Mouse (Mus musculus): ENCODE results near the gene Med16. TPM values are rescaled to one million over a fixed set of nuclear protein-coding genes. Genes with fewer than 3 reads are reported as not detected.
"Not testable (repeated sequence)": the region's sequence is repeated elsewhere in the genome, so short reads cannot be mapped to it uniquely, and the experiment has no call there.

The Med16 gene
- polyA plus RNA-seq, 1 experiment from 2014 or later = 53.6 TPM

DNA sequence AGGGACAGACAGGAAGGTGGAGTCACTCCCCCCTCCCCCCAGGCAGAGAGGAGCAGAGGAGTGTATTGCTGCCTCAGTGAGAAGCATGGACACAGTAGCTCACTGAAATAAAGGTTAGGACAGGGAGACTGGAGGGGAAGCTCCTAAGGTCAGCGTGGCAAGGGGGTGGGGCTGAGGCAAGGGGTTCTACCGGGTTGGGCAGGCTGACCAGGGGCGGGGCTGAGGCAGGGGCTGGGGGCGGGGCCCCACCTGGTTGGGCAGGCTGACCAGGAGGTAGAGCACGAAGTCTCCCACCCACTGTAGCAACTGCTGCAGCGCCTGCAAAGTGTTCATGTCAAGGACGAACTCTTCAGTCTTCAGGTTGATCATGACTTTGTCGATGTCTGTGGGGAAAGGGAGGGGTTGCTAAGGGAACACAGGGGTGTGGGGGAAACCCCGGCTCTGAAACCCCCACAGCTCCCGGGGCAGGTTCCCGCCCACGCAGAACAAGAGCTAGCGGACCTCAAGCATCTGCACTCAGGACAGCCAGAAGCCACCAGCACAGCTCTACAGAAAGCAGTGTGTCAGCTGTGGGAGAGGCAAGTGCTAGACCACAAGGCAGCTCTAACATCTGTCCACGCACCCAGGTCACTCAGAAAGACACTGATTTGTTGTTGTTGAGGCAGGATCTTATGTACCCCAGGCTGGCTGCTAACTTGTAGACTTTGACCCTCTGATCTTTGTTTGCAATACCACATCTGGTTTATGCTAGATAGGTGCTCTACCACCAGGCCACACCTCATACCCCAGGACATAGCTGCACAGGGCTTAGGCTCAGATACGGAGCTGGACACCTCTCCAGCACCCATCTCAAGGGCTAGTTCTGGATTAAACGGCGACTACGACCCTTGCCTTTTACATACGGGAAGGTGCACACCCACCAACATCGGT lies 11.1 kb downstream of the Med16 start:
- DNase-seq (ENCODE audit: low spot score) (no peak), ATAC-seq (ENCODE audit: insufficient read depth, low FRiP score, low TSS enrichment) (no peak)
- H3K36me3 ChIP-seq (ENCODE audit: control insufficient read depth, insufficient read depth, low read length) = peaks cover 8% of the 10 kb centered on the region
- H3K4me2 ChIP-seq (ENCODE audit: low read depth) = no peak overlapping the region
- WGBS = 50% methylated on average over 20 of the region's 20 CpGs
- no peak overlapping the region for H3K27ac ChIP-seq (ENCODE audit: low read depth, low read length)
- no peaks in the 10 kb centered on the region for H3K9me3 ChIP-seq (ENCODE audit: control insufficient read depth, low read length)
- H3K4me3 ChIP-seq (ENCODE audit: low read depth, low read length) = no peak overlapping the region
- peaks cover 4% of the 10 kb centered on the region; the same call in 1 of the 2 replicates for H3K4me1 ChIP-seq (ENCODE audit: control insufficient read depth, insufficient read depth, low read length)
- 0 out of 2 replicates have a peak, but pooled peaks cover 2% of the 10 kb centered on the region for H3K27me3 ChIP-seq (ENCODE audit: control insufficient read depth, insufficient read depth, low read length)
- no peak overlapping the region for H3K9ac ChIP-seq (ENCODE audit: low read length)

DNA sequence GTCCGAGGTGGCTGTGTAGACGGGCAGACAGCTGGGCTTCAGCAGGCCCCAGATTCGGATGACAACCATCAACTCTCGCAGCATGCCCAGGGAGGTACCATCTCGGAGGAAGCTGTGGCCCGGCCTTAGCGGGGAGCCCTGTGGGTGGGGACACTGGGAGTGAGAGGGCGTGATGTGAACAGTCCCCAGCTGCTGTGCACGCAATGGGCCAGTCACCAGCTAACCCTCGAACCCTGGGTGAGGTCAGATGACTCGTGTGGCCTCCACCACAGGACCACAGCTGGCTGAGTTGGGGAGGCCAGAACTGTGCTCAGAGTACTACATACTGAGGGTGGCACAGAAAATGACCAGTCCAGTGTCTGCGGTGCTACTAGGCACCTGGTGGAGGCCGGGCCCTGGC lies 11.9 kb downstream of the Med16 start:
- H3K27me3 ChIP-seq (ENCODE audit: control insufficient read depth, insufficient read depth, low read length) = 0 out of 2 replicates have a peak, but pooled peaks cover 2% of the 10 kb centered on the region
- H3K4me2 ChIP-seq (ENCODE audit: low read depth) = no peak overlapping the region
- ATAC-seq (ENCODE audit: insufficient read depth, low FRiP score, low TSS enrichment) (no peak), DNase-seq (ENCODE audit: low spot score) (no peak)
- no peak overlapping the region for H3K9ac ChIP-seq (ENCODE audit: low read length)
- 84% methylated on average over 13 of the region's 13 CpGs for WGBS
- H3K36me3 ChIP-seq (ENCODE audit: control insufficient read depth, insufficient read depth, low read length) = peaks cover 8% of the 10 kb centered on the region
- no peaks in the 10 kb centered on the region for H3K9me3 ChIP-seq (ENCODE audit: control insufficient read depth, low read length)
- H3K4me3 ChIP-seq (ENCODE audit: low read depth, low read length) = no peak overlapping the region
- no peak overlapping the region for H3K27ac ChIP-seq (ENCODE audit: low read depth, low read length)
- peaks cover 4% of the 10 kb centered on the region; the same call in 1 of the 2 replicates for H3K4me1 ChIP-seq (ENCODE audit: control insufficient read depth, insufficient read depth, low read length)

DNA sequence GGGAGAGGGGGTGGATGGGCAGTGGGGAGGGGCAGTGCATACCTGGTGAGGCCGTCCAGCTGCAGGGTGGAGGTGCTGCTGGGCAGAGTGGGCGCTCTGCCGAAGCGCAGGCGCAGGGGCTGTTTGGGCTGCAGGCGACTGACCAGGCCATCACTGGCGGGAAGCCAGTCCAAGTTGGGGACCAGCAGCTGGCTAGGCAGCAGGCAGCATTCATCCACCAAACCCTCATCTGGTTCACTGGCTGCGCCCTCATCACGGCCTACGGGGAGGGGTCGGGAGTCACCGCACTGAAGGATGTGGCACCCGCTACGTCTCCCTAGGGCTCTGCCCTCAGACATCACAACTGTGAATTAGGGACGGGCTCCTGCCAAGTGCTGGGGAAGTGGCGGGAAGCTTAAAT lies 12.4 kb downstream of the Med16 start:
- Histone ChIP-seq H3K36me3 (ENCODE audit: control insufficient read depth, insufficient read depth, low read length) (peaks cover 8% of the 10 kb centered on the region), H3K27me3 (ENCODE audit: control insufficient read depth, insufficient read depth, low read length) (0 out of 2 replicates have a peak, but pooled peaks cover 2% of the 10 kb centered on the region), H3K9ac (ENCODE audit: low read length) (no peak overlapping the region), H3K9me3 (ENCODE audit: control insufficient read depth, low read length) (no peaks in the 10 kb centered on the region), H3K4me3 (ENCODE audit: low read depth, low read length) (no peak overlapping the region), H3K27ac (ENCODE audit: low read depth, low read length) (no peak overlapping the region), H3K4me2 (ENCODE audit: low read depth) (no peak overlapping the region), H3K4me1 (ENCODE audit: control insufficient read depth, insufficient read depth, low read length) (peaks cover 4% of the 10 kb centered on the region; the same call in 1 of the 2 replicates)
- ATAC-seq (ENCODE audit: insufficient read depth, low FRiP score, low TSS enrichment) (no peak), DNase-seq (ENCODE audit: low spot score) (no peak)
- 92% methylated on average over 16 of the region's 16 CpGs for WGBS

- DNase-seq (ENCODE audit: low spot score) (peak; percentile 85), ATAC-seq (ENCODE audit: insufficient read depth, low FRiP score, low TSS enrichment) (peak; percentile 33; the same call in 1 of the 2 replicates)
- not testable (repeated sequence) for H3K4me1 ChIP-seq (ENCODE audit: control insufficient read depth, insufficient read depth, low read length); H3K4me3 ChIP-seq (ENCODE audit: low read depth, low read length); H3K9me3 ChIP-seq (ENCODE audit: control insufficient read depth, low read length); H3K36me3 ChIP-seq (ENCODE audit: control insufficient read depth, insufficient read depth, low read length); H3K27me3 ChIP-seq (ENCODE audit: control insufficient read depth, insufficient read depth, low read length); H3K9ac ChIP-seq (ENCODE audit: low read length); H3K27ac ChIP-seq (ENCODE audit: low read depth, low read length); H3K4me2 ChIP-seq (ENCODE audit: low read depth)
- WGBS = 45% methylated on average over 22 of the region's 22 CpGs
Observed at GRCm38 (mm10) chr10:79892451-79893118, 16.1 kb downstream of the Med16 start.

- Histone ChIP-seq H3K9me3 (ENCODE audit: control insufficient read depth, low read length) (no peaks in the 10 kb centered on the region), H3K4me2 (ENCODE audit: low read depth) (no peak within 1 kb of the TSS), H3K27me3 (ENCODE audit: control insufficient read depth, insufficient read depth, low read length) (no peaks in the 10 kb centered on the region), H3K36me3 (ENCODE audit: control insufficient read depth, insufficient read depth, low read length) (peaks cover under 1% of the 10 kb centered on the region), H3K4me1 (ENCODE audit: control insufficient read depth, insufficient read depth, low read length) (no peaks in the 10 kb centered on the region), H3K4me3 (ENCODE audit: low read depth, low read length) (no peak within 1 kb of the TSS), H3K27ac (ENCODE audit: low read depth, low read length) (no peak within 1 kb of the TSS), H3K9ac (ENCODE audit: low read length) (no peak within 1 kb of the TSS)
- DNase-seq (ENCODE audit: low spot score) (no peak), ATAC-seq (ENCODE audit: insufficient read depth, low FRiP score, low TSS enrichment) (no peak)
- WGBS = 35% methylated on average over 5 of the region's 5 CpGs
Observed at GRCm38 (mm10) chr10:79890670-79891069, 18.1 kb downstream of the Med16 start, which contains the start of gene Cfd. Gene Cfd, plus strand, starts transcription at chr10:79890853.

- H3K36me3 ChIP-seq (ENCODE audit: control insufficient read depth, insufficient read depth, low read length) = no peaks in the 10 kb centered on the region; the same call in 1 of the 2 replicates
- H3K27me3 ChIP-seq (ENCODE audit: control insufficient read depth, insufficient read depth, low read length) = no peaks in the 10 kb centered on the region
- H3K9ac ChIP-seq (ENCODE audit: low read length) = no peak overlapping the region
- 90% methylated on average over 2 of the region's 2 CpGs for WGBS
- DNase-seq (ENCODE audit: low spot score) (no peak), ATAC-seq (ENCODE audit: insufficient read depth, low FRiP score, low TSS enrichment) (no peak)
- no peaks in the 10 kb centered on the region for H3K9me3 ChIP-seq (ENCODE audit: control insufficient read depth, low read length)
- H3K4me3 ChIP-seq (ENCODE audit: low read depth, low read length) = no peak overlapping the region
- H3K27ac ChIP-seq (ENCODE audit: low read depth, low read length) = no peak overlapping the region
- no peak overlapping the region for H3K4me2 ChIP-seq (ENCODE audit: low read depth)
- no peaks in the 10 kb centered on the region for H3K4me1 ChIP-seq (ENCODE audit: control insufficient read depth, insufficient read depth, low read length)
Observed at GRCm38 (mm10) chr10:79889386-79889785, 19.3 kb downstream of the Med16 start.

DNA sequence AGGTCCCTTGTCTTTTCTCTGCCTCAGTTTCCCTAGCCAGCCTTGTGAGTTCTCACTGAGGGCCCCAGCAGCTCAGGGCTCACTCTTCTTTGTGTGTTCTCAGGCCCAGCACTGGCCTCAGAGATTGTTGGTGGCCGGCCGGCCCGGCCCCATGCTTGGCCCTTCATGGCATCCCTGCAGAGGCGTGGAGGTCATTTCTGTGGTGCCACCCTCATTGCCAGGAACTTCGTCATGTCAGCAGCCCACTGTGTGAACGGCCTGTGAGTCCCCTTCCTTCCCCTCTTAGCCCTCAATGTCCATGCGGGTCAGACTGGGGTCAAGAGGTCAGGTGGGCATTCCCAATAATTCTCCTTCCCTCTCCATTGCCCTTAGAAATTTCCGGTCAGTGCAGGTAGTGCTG lies 22.1 kb downstream of the Med16 start:
- H3K36me3 ChIP-seq (ENCODE audit: control insufficient read depth, insufficient read depth, low read length) = no peaks in the 10 kb centered on the region
- peaks cover 3% of the 10 kb centered on the region; the same call in 1 of the 2 replicates for H3K4me1 ChIP-seq (ENCODE audit: control insufficient read depth, insufficient read depth, low read length)
- H3K9ac ChIP-seq (ENCODE audit: low read length) = no peak overlapping the region
- 76% methylated on average over 8 of the region's 8 CpGs for WGBS
- H3K4me3 ChIP-seq (ENCODE audit: low read depth, low read length) = no peak overlapping the region
- no peak overlapping the region for H3K27ac ChIP-seq (ENCODE audit: low read depth, low read length)
- no peak overlapping the region for H3K4me2 ChIP-seq (ENCODE audit: low read depth)
- DNase-seq (ENCODE audit: low spot score) = no peak
- peaks cover 9% of the 10 kb centered on the region; the same call in 1 of the 2 replicates for H3K27me3 ChIP-seq (ENCODE audit: control insufficient read depth, insufficient read depth, low read length)
- ATAC-seq (ENCODE audit: insufficient read depth, low FRiP score, low TSS enrichment) = no peak
- H3K9me3 ChIP-seq (ENCODE audit: control insufficient read depth, low read length) = no peaks in the 10 kb centered on the region

GRCm38 (mm10) chr10:79886054-79886453 lies 22.7 kb downstream of the Med16 start, which contains the start of gene Elane:
Gene Elane, plus strand, starts transcription at chr10:79886247.
- H3K27ac ChIP-seq (ENCODE audit: low read depth, low read length) = no peak within 1 kb of the TSS
- H3K4me2 ChIP-seq (ENCODE audit: low read depth) = no peak within 1 kb of the TSS
- 89% methylated on average over 6 of the region's 6 CpGs for WGBS
- no peak within 1 kb of the TSS for H3K4me3 ChIP-seq (ENCODE audit: low read depth, low read length)
- H3K9ac ChIP-seq (ENCODE audit: low read length) = no peak within 1 kb of the TSS
- peaks cover 9% of the 10 kb centered on the region; the same call in 1 of the 2 replicates for H3K27me3 ChIP-seq (ENCODE audit: control insufficient read depth, insufficient read depth, low read length)
- ATAC-seq (ENCODE audit: insufficient read depth, low FRiP score, low TSS enrichment) = no peak
- no peaks in the 10 kb centered on the region for H3K9me3 ChIP-seq (ENCODE audit: control insufficient read depth, low read length)
- H3K36me3 ChIP-seq (ENCODE audit: control insufficient read depth, insufficient read depth, low read length) = no peaks in the 10 kb centered on the region
- peaks cover 3% of the 10 kb centered on the region; the same call in 1 of the 2 replicates for H3K4me1 ChIP-seq (ENCODE audit: control insufficient read depth, insufficient read depth, low read length)
- DNase-seq (ENCODE audit: low spot score) = no peak

Data from neural tube, embryonic 11.5 days (tissue).